Mouse (Mus musculus) MEL (cell line): ENCODE results near the gene Tfap2c. TPM values are rescaled to one million over a fixed set of nuclear protein-coding genes. Genes with fewer than 3 reads are reported as not detected.

Experiments
- DNase-seq: peaks from one replicate; pipeline ENCODE4 v3.0.0; 2011; ENCODE audit warnings: low read depth, low spot score
- H3K27ac ChIP-seq: 2 replicates; pipeline ENCODE4 v1.5.1; 2012; ENCODE audit warnings: low read depth, mild to moderate bottlenecking, control low read depth, low read length, moderate library complexity; ENCODE audit not compliant: control insufficient read depth
- H3K27me3 ChIP-seq, 2 experiments: fragments of 150-350 bp in 1 of 2; sonication (generic) in 1 of 2; 2 replicates each; pipeline ENCODE4 v1.6.1; 2012; ENCODE audit warnings: low read length in 2 of 2, mild to moderate bottlenecking in 2 of 2, improper control_type of control experiment in 1 of 2, moderate library complexity in 1 of 2; ENCODE audit not compliant: insufficient read depth in 2 of 2, control insufficient read depth in 1 of 2
- H3K36me3 ChIP-seq, 2 experiments: 2 replicates each; pipeline ENCODE4 v1.6.1; 2012 to 2014; ENCODE audit warnings: low read length in 2 of 2, improper control_type of control experiment in 1 of 2, inconsistent platforms in 1 of 2, mild to moderate bottlenecking in 1 of 2; ENCODE audit not compliant: insufficient read depth in 2 of 2, control insufficient read depth in 1 of 2
- H3K4me1 ChIP-seq, 2 experiments: fragments of 150-350 bp in 1 of 2; sonication (generic) in 1 of 2; 2 replicates each; pipeline ENCODE4 v1.6.1; 2012; ENCODE audit warnings: low read length in 2 of 2, improper control_type of control experiment in 1 of 2, mild to moderate bottlenecking in 1 of 2; ENCODE audit not compliant: insufficient read depth in 2 of 2, control insufficient read depth in 1 of 2
- H3K4me3 ChIP-seq, 2 experiments: fragments of 150-350 bp in 1 of 2; sonication (generic) in 1 of 2; 2 replicates each; pipeline ENCODE4 v1.5.1; 2012; ENCODE audit warnings: low read depth in 2 of 2, low read length in 2 of 2, mild to moderate bottlenecking in 2 of 2, moderate library complexity in 2 of 2, control low read depth in 1 of 2, improper control_type of control experiment in 1 of 2; ENCODE audit not compliant: control insufficient read depth in 1 of 2, insufficient read depth in 1 of 2
- H3K79me2 ChIP-seq: 2 replicates; pipeline ENCODE4 v1.6.1; 2012; ENCODE audit warnings: mild to moderate bottlenecking, low read length, moderate library complexity; ENCODE audit not compliant: control insufficient read depth, poor library complexity, insufficient read depth
- H3K9ac ChIP-seq: 2 replicates; pipeline ENCODE4 v1.6.1; 2012; ENCODE audit warnings: low read depth, mild to moderate bottlenecking, control low read depth, low read length, moderate library complexity; ENCODE audit not compliant: control insufficient read depth, poor library complexity, severe bottlenecking
- H3K9me3 ChIP-seq: fragments of 150-350 bp; sonication (generic); replicated peaks from 2 replicates; pipeline ENCODE4 v1.6.1; 2012; ENCODE audit warnings: mild to moderate bottlenecking, low read length, improper control_type of control experiment, moderate library complexity; ENCODE audit not compliant: insufficient read depth
- CHD1 ChIP-seq: IDR thresholded peaks from 2 replicates; pipeline ENCODE4 v1.6.1; 2012; ENCODE audit warnings: low read depth, mild to moderate bottlenecking, inconsistent platforms, low read length, improper control_type of control experiment
- CHD2 ChIP-seq: IDR thresholded peaks from 2 replicates; pipeline ENCODE4 v1.6.1; 2011; ENCODE audit warnings: low read length, improper control_type of control experiment
- CTCF ChIP-seq, 3 experiments: IDR thresholded peaks in 2 of 3; conservative IDR thresholded peaks in 1 of 3; 2 replicates each; pipeline ENCODE4 v1.5.1; 2011 to 2012; ENCODE audit warnings: low read length in 3 of 3, low read depth in 2 of 3, mild to moderate bottlenecking in 2 of 3, improper control_type of control experiment in 1 of 3, inconsistent platforms in 1 of 3, mixed read lengths in 1 of 3, moderate library complexity in 1 of 3; ENCODE audit not compliant: control insufficient read depth in 1 of 3, insufficient read depth in 1 of 3, poor library complexity in 1 of 3, severe bottlenecking in 1 of 3
- E2F4 ChIP-seq: IDR thresholded peaks from 2 replicates; pipeline ENCODE4 v1.6.1; 2011; ENCODE audit warnings: low read depth, low read length, improper control_type of control experiment, borderline replicate concordance
- ELF1 ChIP-seq: IDR thresholded peaks from 2 replicates; pipeline ENCODE4 v1.6.1; 2014; ENCODE audit warnings: low read depth, mild to moderate bottlenecking, inconsistent platforms, low read length, improper control_type of control experiment, moderate library complexity
- EP300 ChIP-seq, 2 experiments: IDR thresholded peaks; 2 replicates each; pipeline ENCODE4 v1.6.1; 2011; ENCODE audit warnings: improper control_type of control experiment in 2 of 2, low read length in 2 of 2, low read depth in 1 of 2, mild to moderate bottlenecking in 1 of 2
- GABPA ChIP-seq: IDR thresholded peaks from 2 replicates; pipeline ENCODE4 v1.6.1; 2012; ENCODE audit warnings: low read depth, mild to moderate bottlenecking, inconsistent platforms, low read length, improper control_type of control experiment, moderate library complexity
- GATA1 ChIP-seq: IDR thresholded peaks from 2 replicates; pipeline ENCODE4 v1.6.1; 2011; ENCODE audit warnings: low read depth, low read length, improper control_type of control experiment
- HCFC1 ChIP-seq: IDR thresholded peaks from 2 replicates; pipeline ENCODE4 v1.6.1; 2012; ENCODE audit warnings: low read depth, mild to moderate bottlenecking, inconsistent platforms, low read length, improper control_type of control experiment, moderate library complexity
- JUND ChIP-seq: IDR thresholded peaks from 2 replicates; pipeline ENCODE4 v1.6.1; 2011; ENCODE audit warnings: low read depth, mild to moderate bottlenecking, improper control_type of control experiment, low read length
- MAFK ChIP-seq: IDR thresholded peaks from 2 replicates; pipeline ENCODE4 v1.6.1; 2011; ENCODE audit warnings: low read depth, mild to moderate bottlenecking, low read length, improper control_type of control experiment, borderline replicate concordance
- MAX ChIP-seq: IDR thresholded peaks from 2 replicates; pipeline ENCODE4 v1.6.1; 2011; ENCODE audit warnings: low read length, improper control_type of control experiment
- MAZ ChIP-seq: IDR thresholded peaks from 2 replicates; pipeline ENCODE4 v1.6.1; 2012; ENCODE audit warnings: low read depth, mild to moderate bottlenecking, inconsistent platforms, low read length, improper control_type of control experiment
- MEF2A ChIP-seq: IDR thresholded peaks from 2 replicates; pipeline ENCODE4 v1.6.1; 2014; ENCODE audit warnings: low read depth, mild to moderate bottlenecking, inconsistent platforms, low read length, improper control_type of control experiment; ENCODE audit not compliant: poor library complexity, insufficient replicate concordance, severe bottlenecking; ENCODE audit errors: extremely low read depth
- MXI1 ChIP-seq: IDR thresholded peaks from 2 replicates; pipeline ENCODE4 v1.6.1; 2011; ENCODE audit warnings: mild to moderate bottlenecking, low read depth, low read length, improper control_type of control experiment
- MYB ChIP-seq: IDR thresholded peaks from 2 replicates; pipeline ENCODE4 v1.6.1; 2011; ENCODE audit warnings: mild to moderate bottlenecking, low read depth, low read length, improper control_type of control experiment
- NRF1 ChIP-seq: IDR thresholded peaks from 2 replicates; pipeline ENCODE4 v1.6.1; 2014; ENCODE audit warnings: low read depth, mild to moderate bottlenecking, inconsistent platforms, low read length, improper control_type of control experiment, moderate library complexity; ENCODE audit not compliant: poor library complexity, insufficient read depth, severe bottlenecking
- POLR2AphosphoS2 ChIP-seq: IDR thresholded peaks from 2 replicates; pipeline ENCODE4 v1.6.1; 2011; ENCODE audit warnings: low read length, improper control_type of control experiment
- POLR2AphosphoS5 ChIP-seq: IDR thresholded peaks from 2 replicates; pipeline ENCODE4 v1.6.1; 2012; ENCODE audit warnings: low read depth, borderline replicate concordance, mild to moderate bottlenecking, inconsistent platforms, low read length, moderate library complexity, mixed read lengths
- RCOR1 ChIP-seq: IDR thresholded peaks from 2 replicates; pipeline ENCODE4 v1.6.1; 2012; ENCODE audit warnings: low read depth, mild to moderate bottlenecking, inconsistent platforms, low read length, improper control_type of control experiment
- SMC3 ChIP-seq: IDR thresholded peaks from 2 replicates; pipeline ENCODE4 v1.6.1; 2011; ENCODE audit warnings: low read depth, low read length, improper control_type of control experiment
- USF1 ChIP-seq: IDR thresholded peaks from 2 replicates; pipeline ENCODE4 v1.6.1; 2014; ENCODE audit warnings: low read depth, mild to moderate bottlenecking, inconsistent platforms, low read length, improper control_type of control experiment, moderate library complexity
- USF2 ChIP-seq, 2 experiments: IDR thresholded peaks; 2 replicates each; pipeline ENCODE4 v1.6.1; 2011 to 2012; ENCODE audit warnings: improper control_type of control experiment in 2 of 2, low read length in 2 of 2, borderline replicate concordance in 1 of 2, inconsistent platforms in 1 of 2, low read depth in 1 of 2, mild to moderate bottlenecking in 1 of 2; ENCODE audit not compliant: insufficient read depth in 1 of 2
- ZC3H11A ChIP-seq: IDR thresholded peaks from 2 replicates; pipeline ENCODE4 v1.6.1; 2012; ENCODE audit warnings: low read depth, mild to moderate bottlenecking, inconsistent platforms, low read length, improper control_type of control experiment
- ZKSCAN1 ChIP-seq: IDR thresholded peaks from 2 replicates; pipeline ENCODE4 v1.6.1; 2012; ENCODE audit warnings: low read depth, mild to moderate bottlenecking, inconsistent platforms, low read length, improper control_type of control experiment, moderate library complexity
- ZMIZ1 ChIP-seq: IDR thresholded peaks from 2 replicates; pipeline ENCODE4 v1.6.1; 2012; ENCODE audit warnings: low read depth, mild to moderate bottlenecking, inconsistent platforms, low read length, improper control_type of control experiment, moderate library complexity
- polyA plus RNA-seq, 2 experiments: library from polyadenylated mRNA; stranded (reverse) in 1 of 2; unstranded in 1 of 2; fragments of >175 nt in 1 of 2; fragments of >200 nt in 1 of 2; gene quantifications; 2 replicates each; pipeline versions ENCODE4 v1.2.1 to v1.2.4; 2012; ENCODE audit warnings: low replicate concordance in 2 of 2, low read depth in 1 of 2; ENCODE audit not compliant: insufficient read length in 2 of 2, insufficient read depth in 1 of 2, missing spikeins in 1 of 2
- total RNA-seq: library from RNA; depleted of rRNA; stranded (reverse); fragments of 300-350 nt; gene quantifications from 2 replicates; pipeline ENCODE4 v1.2.3, GENCODE M21; 2012

Gene Tfap2c
- total and polyA plus RNA-seq, 3 experiments = not detected

DNA sequence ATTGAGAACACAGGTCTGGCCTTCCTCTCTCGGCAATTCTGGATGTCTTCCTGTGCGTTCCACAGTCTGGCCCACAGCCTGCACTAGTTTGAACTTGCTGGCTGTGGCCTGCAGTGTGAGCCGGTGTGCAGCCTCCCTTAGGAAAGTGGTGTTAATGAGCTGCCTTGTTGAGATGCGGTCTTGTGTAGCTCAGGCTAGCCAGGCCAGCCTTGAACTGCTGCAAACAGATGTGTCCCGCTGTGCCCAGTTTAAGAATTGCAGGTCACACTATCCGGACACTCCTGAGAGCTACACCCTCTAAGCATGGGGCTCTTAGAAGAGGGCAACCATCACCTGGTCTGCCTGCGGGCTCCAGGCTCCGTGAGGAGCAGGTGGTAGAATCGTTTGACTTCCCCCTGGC is 18.4 kb downstream of the Tfap2c start:
- no peaks in the 10 kb centered on the region for H3K36me3 ChIP-seq
- H3K9me3 ChIP-seq = no peaks in the 10 kb centered on the region
- H3K9ac ChIP-seq = no peak overlapping the region
- no peaks in the 10 kb centered on the region for H3K79me2 ChIP-seq
- no peak overlapping the region for H3K4me3 ChIP-seq
- DNase-seq = no peak
- TF ChIP-seq HCFC1 (no peak), MAFK (no peak), GATA1 (no peak), MXI1 (no peak), ELF1 (no peak), ZC3H11A (no peak), POLR2AphosphoS5 (no peak), EP300 (IDR thresholded peaks at IDR 0.05; ENCODE audit: low read depth in 1 of 2, low read length in 2 of 2) (no peak), CHD1 (no peak), GABPA (no peak), USF2 (IDR thresholded peaks at IDR 0.05; ENCODE audit: borderline replicate concordance in 1 of 2, insufficient read depth in 1 of 2, low read depth in 1 of 2, low read length in 2 of 2) (no peak), MEF2A (no peak)
- TF ChIP-seq, all 39 proteins: peak for 0
- no peaks in the 10 kb centered on the region for H3K27me3 ChIP-seq
- no peaks in the 10 kb centered on the region for H3K4me1 ChIP-seq
- no peak overlapping the region for H3K27ac ChIP-seq

DNA sequence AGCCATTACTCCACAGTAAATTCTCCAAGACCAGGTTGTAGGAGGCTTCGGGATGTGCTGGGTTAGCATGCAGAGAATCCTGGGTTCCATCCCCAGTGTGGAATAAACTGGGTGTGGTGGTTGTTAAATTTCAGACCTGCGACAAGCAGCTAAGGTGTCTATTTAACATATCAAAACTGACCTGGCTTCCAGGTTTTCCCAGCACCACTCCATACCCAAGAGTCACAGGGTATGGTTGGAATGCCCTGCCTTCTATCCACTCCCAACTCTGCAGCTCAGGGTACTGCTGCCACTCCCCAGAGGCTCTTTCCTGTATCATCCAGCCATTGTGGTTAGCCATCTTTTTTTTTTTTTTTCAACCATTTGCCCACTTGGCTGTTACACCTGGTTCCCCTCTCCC is 19.1 kb downstream of the Tfap2c start:
- Histone ChIP-seq H3K9ac (no peak overlapping the region), H3K4me1 (no peaks in the 10 kb centered on the region), H3K9me3 (no peaks in the 10 kb centered on the region), H3K36me3 (no peaks in the 10 kb centered on the region), H3K4me3 (no peak overlapping the region), H3K27ac (no peak overlapping the region), H3K79me2 (no peaks in the 10 kb centered on the region), H3K27me3 (no peaks in the 10 kb centered on the region)
- TF ChIP-seq JUND (no peak), MAZ (no peak), ZKSCAN1 (no peak), CHD2 (no peak), MXI1 (no peak), NRF1 (no peak), CTCF (IDR thresholded peaks at IDR 0.05 in 2 of 3, conservative IDR thresholded peaks at IDR 0.05 in 1 of 3; ENCODE audit: control insufficient read depth in 1 of 3, insufficient read depth in 1 of 3, low read depth in 2 of 3, low read length in 3 of 3, poor library complexity in 1 of 3, severe bottlenecking in 1 of 3) (no peak), E2F4 (no peak), POLR2AphosphoS2 (no peak), USF1 (no peak), SMC3 (no peak), MAFK (no peak), MEF2A (no peak), ZMIZ1 (no peak), MAX (no peak), POLR2AphosphoS5 (no peak), MYB (no peak), RCOR1 (no peak)
- no peak for DNase-seq
